Mouse (Mus musculus) embryonic facial prominence, embryonic 11.5 days (tissue): Measurements from ENCODE around the gene 1700016D06Rik. TPM values are rescaled to one million over a fixed set of nuclear protein-coding genes. Genes with fewer than 3 reads are reported as not detected.

ENCODE experiments used
- ATAC-seq: fragments of 200-750 bp; cut with Nextera tagmentation; replicated peaks from 2 replicates; pipeline ENCODE4 v1.8.0; 2017; ENCODE audit warnings: low read depth; ENCODE audit not compliant: insufficient number of reproducible peaks, low FRiP score, low TSS enrichment
- DNase-seq: peaks from one replicate; pipeline ENCODE4 v3.0.0-alpha.2; 2015; ENCODE audit warnings: low spot score
- H3K27ac ChIP-seq: fragments of 300-500 bp; sonication (generic); replicated peaks from 2 replicates; pipeline ENCODE4 v1.5.1; 2014; ENCODE audit warnings: mild to moderate bottlenecking, low read depth, low read length, control low read depth
- H3K27me3 ChIP-seq: fragments of 300-500 bp; sonication (generic); 2 replicates; pipeline ENCODE4 v1.6.1; 2014; ENCODE audit warnings: mild to moderate bottlenecking, low read length, moderate library complexity, mixed read lengths; ENCODE audit not compliant: control insufficient read depth, insufficient read depth
- H3K36me3 ChIP-seq: fragments of 300-500 bp; sonication (generic); replicated peaks from 2 replicates; pipeline ENCODE4 v1.6.1; 2014; ENCODE audit warnings: low read depth, mild to moderate bottlenecking, low read length, moderate library complexity, mixed read lengths; ENCODE audit not compliant: control insufficient read depth, insufficient read depth
- H3K4me1 ChIP-seq: fragments of 300-500 bp; sonication (generic); 2 replicates; pipeline ENCODE4 v1.6.1; 2014; ENCODE audit warnings: low read length, mixed read lengths; ENCODE audit not compliant: control insufficient read depth, insufficient read depth
- H3K4me2 ChIP-seq: fragments of 300-500 bp; sonication (generic); 2 replicates; pipeline ENCODE4 v1.6.1; 2014; ENCODE audit warnings: low read depth, mild to moderate bottlenecking, control low read depth, low read length, moderate library complexity
- H3K4me3 ChIP-seq: fragments of 300-500 bp; sonication (generic); 2 replicates; pipeline ENCODE4 v1.5.1; 2014; ENCODE audit warnings: low read depth, low read length, control low read depth
- H3K9ac ChIP-seq: fragments of 300-500 bp; sonication (generic); replicated peaks from 2 replicates; pipeline ENCODE4 v1.6.1; 2014; ENCODE audit warnings: mild to moderate bottlenecking, control low read depth, low read length
- H3K9me3 ChIP-seq: fragments of 300-500 bp; sonication (generic); replicated peaks from 2 replicates; pipeline ENCODE4 v1.6.1; 2016; ENCODE audit warnings: mild to moderate bottlenecking, low read length, inconsistent platforms, mixed read lengths; ENCODE audit not compliant: control insufficient read depth
- WGBS: fragments of 180-500 bp; shearing (Covaris S2); extraction: QIAGEN DNeasy Blood & Tissue Kit; methylation state at CpG from one replicate; pipeline ENCODE4 v1.1.7; 2014; 5-methylcytosine and 5-hydroxymethylcytosine counted together
- microRNA-seq: library from miRNA; unstranded; fragments of <30 nt; microRNA quantifications from one replicate; pipeline ENCODE4, GENCODE M21; 2016; ENCODE audit warnings: borderline number of aligned reads
- polyA plus RNA-seq: library from polyadenylated mRNA; unstranded; fragments of >200 nt; fragmentation: Nextera tagmentation; extraction: Ambion mirVana; gene quantifications from 2 replicates; pipeline ENCODE4 v1.2.1, GENCODE M21; 2014

1700016D06Rik gene
- polyA plus RNA-seq, 1 experiment from 2014 or later, result not detected

DNA sequence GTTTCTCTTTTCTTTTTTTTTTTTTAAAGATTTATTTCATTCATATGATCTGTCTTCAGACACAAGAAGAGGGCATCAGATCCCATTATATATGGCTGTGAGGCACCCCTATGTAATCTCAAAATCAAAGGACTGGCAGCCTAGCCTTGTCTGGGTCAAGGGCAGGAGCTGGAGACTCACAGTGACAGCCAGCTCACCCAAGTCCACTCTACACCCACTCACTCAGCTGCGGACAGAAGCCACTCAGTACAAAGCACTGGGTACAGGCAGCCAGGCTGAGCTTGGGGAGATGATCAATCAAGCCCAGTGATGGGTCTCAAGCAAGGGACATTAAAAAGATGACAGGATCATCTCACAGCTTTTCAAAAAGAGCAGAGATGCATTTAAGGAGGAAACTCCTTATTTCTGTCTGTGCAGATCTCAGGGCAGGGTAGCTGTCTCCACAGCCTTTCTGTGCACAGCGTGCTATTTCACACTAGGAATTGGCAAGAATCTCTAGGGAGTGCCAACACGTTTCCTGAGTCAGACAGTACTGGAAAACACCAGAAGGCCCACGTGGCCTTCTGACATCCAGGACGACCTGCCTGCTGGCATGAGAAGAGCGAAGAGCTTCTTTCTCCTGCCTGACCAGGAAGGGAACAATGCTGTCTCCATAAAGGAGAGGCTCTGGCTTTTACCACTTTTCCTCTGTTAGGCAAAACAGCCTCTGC lies 86.6 kb downstream of the 1700016D06Rik start:
- Histone ChIP-seq H3K4me2 (no peak overlapping the region), H3K9ac (no peak overlapping the region), H3K4me1 (no peaks in the 10 kb centered on the region), H3K27ac (no peak overlapping the region), H3K36me3 (peaks cover 13% of the 10 kb centered on the region), H3K27me3 (no peaks in the 10 kb centered on the region), H3K9me3 (no peaks in the 10 kb centered on the region), H3K4me3 (no peak overlapping the region)
- WGBS, result 86% methylated on average over 6 of the region's 6 CpGs
- DNase-seq (no peak), ATAC-seq (no peak)

DNA sequence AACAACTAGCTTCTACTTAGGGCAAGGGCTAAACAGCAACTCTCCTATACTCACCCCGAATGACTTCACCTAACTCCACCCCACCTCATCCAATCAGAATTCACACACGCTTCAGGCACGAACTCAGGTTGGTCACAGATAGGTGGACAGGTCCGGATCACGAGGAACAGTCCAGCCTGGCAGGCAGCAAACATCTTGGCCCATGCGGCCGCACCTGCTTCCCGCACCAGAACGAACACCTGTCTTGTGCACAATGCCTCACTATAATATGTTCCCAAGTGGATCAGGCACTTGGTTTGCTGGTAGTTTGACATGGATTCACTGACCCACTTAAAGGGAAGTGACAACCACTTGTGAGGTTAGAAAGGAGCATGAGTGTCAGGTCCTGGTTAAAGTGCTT lies 92.0 kb downstream of the 1700016D06Rik start:
- DNase-seq, result no peak
- no peak for ATAC-seq
- no peaks in the 10 kb centered on the region for H3K27me3 ChIP-seq
- H3K9ac ChIP-seq, result no peak overlapping the region
- H3K4me2 ChIP-seq, result no peak overlapping the region
- H3K4me1 ChIP-seq, result no peaks in the 10 kb centered on the region
- H3K36me3 ChIP-seq, result peaks cover 8% of the 10 kb centered on the region
- 95% methylated on average over 9 of the region's 9 CpGs for WGBS
- no peaks in the 10 kb centered on the region for H3K9me3 ChIP-seq
- H3K4me3 ChIP-seq, result no peak overlapping the region
- H3K27ac ChIP-seq, result no peak overlapping the region

Small RNA genes within 50 kb of the gene (microRNA-seq; reads per million reads assigned to microRNA genes)
- gene Mir7238, result 4.2 reads per million

Other genes starting within 250 kb of the 1700016D06Rik start
- gene Rab20, start 222.4 kb downstream of the 1700016D06Rik start, polyA plus RNA-seq, result 0.79 and 1.7 TPM in 2 replicates
- 88.0 and 91.6 TPM in 2 replicates for gene Naxd, start 203.6 kb downstream of the 1700016D06Rik start, polyA plus RNA-seq
- gene Cars2, start 150.3 kb downstream of the 1700016D06Rik start, polyA plus RNA-seq, result 15.7 and 18.6 TPM in 2 replicates
- gene Ing1, start 145.5 kb downstream of the 1700016D06Rik start, polyA plus RNA-seq, result 40.1 and 42.7 TPM in 2 replicates
- gene Ankrd10, start 65.3 kb downstream of the 1700016D06Rik start, polyA plus RNA-seq, result 87.0 and 92.0 TPM in 2 replicates
- gene Arhgef7, start 26.7 kb upstream of the 1700016D06Rik start, polyA plus RNA-seq, result 43.3 and 45.5 TPM in 2 replicates
- not detected in 2 replicates for gene Tex29, start 139.4 kb upstream of the 1700016D06Rik start, polyA plus RNA-seq